Mouse (Mus musculus): ENCODE data around the gene Cpped1. TPM values are rescaled to one million over a fixed set of nuclear protein-coding genes. Genes with fewer than 3 reads are reported as not detected.

The Cpped1 gene
- 7.8 TPM for polyA plus RNA-seq (2017; shearing (Covaris generic))

GRCm38 (mm10) chr16:11909035-11909591 lies at the start of gene Cpped1:
Gene Cpped1, minus strand, starts transcription at chr16:11909445.

Other genes starting within 250 kb of the Cpped1 start
- gene Shisa9, start 74.7 kb upstream of the Cpped1 start, polyA plus RNA-seq (2017; shearing (Covaris generic)), result 0.66 TPM